Mouse (Mus musculus): ENCODE measurements around the gene Gm10803. TPM values are rescaled to one million over a fixed set of nuclear protein-coding genes. Genes with fewer than 3 reads are reported as not detected.
"Not testable (repeated sequence)": the region's sequence is repeated elsewhere in the genome, so short reads cannot be mapped to it uniquely, and the experiment has no call there.

Gene Gm10803
- polyA plus RNA-seq (2012; rRNA removed) = not detected in 2 replicates

GRCm38 (mm10) chr2:93560268-93560667 lies at the start of gene Gm10803:
Gene Gm10803, plus strand, starts transcription at chr2:93560568.
- not testable (repeated sequence) for H3K27me3 ChIP-seq (ENCODE audit: control insufficient read depth, insufficient read depth, low read length); H3K36me3 ChIP-seq (ENCODE audit: control insufficient read depth, insufficient read depth, low read length); DNase-seq; H3K27ac ChIP-seq (ENCODE audit: control insufficient read depth, insufficient read depth, low read length); H3K4me1 ChIP-seq (replicated peaks; ENCODE audit: control insufficient read depth, insufficient read depth, low read length); H3K4me3 ChIP-seq (ENCODE audit: control insufficient read depth, insufficient read depth, low read length)
- 96% methylated on average over 2 of the region's 2 CpGs for WGBS

- Histone ChIP-seq H3K36me3 (ENCODE audit: control insufficient read depth, insufficient read depth, low read length) (no peaks in the 10 kb centered on the region), H3K4me1 (replicated peaks; ENCODE audit: control insufficient read depth, insufficient read depth, low read length) (no peaks in the 10 kb centered on the region), H3K4me3 (ENCODE audit: control insufficient read depth, insufficient read depth, low read length) (no peak overlapping the region), H3K27ac (ENCODE audit: control insufficient read depth, insufficient read depth, low read length) (no peak overlapping the region), H3K27me3 (ENCODE audit: control insufficient read depth, insufficient read depth, low read length) (no peaks in the 10 kb centered on the region)
- WGBS = 93% methylated on average over 1 of the region's 1 CpGs
- TF ChIP-seq POLR2A (IDR thresholded peaks at IDR 0.05; ENCODE audit: control insufficient read depth, extremely low read depth, insufficient read depth, low read length, poor library complexity) = no peak
- no peak for TF ChIP-seq CTCF (IDR thresholded peaks at IDR 0.05; ENCODE audit: borderline replicate concordance, control insufficient read depth, extremely low read depth, insufficient read depth, low read length, poor library complexity)
- DNase-seq = no peak
Observed at GRCm38 (mm10) chr2:93510839-93511238, 49.5 kb upstream of the Gm10803 start.

GRCm38 (mm10) chr2:93512130-93512529 lies 48.2 kb upstream of the Gm10803 start:
- TF ChIP-seq CTCF (IDR thresholded peaks at IDR 0.05; ENCODE audit: borderline replicate concordance, control insufficient read depth, extremely low read depth, insufficient read depth, low read length, poor library complexity) (no peak), POLR2A (IDR thresholded peaks at IDR 0.05; ENCODE audit: control insufficient read depth, extremely low read depth, insufficient read depth, low read length, poor library complexity) (no peak)
- Histone ChIP-seq H3K27ac (ENCODE audit: control insufficient read depth, insufficient read depth, low read length) (no peak overlapping the region), H3K4me3 (ENCODE audit: control insufficient read depth, insufficient read depth, low read length) (no peak overlapping the region), H3K27me3 (ENCODE audit: control insufficient read depth, insufficient read depth, low read length) (no peaks in the 10 kb centered on the region), H3K4me1 (replicated peaks; ENCODE audit: control insufficient read depth, insufficient read depth, low read length) (no peaks in the 10 kb centered on the region), H3K36me3 (ENCODE audit: control insufficient read depth, insufficient read depth, low read length) (no peaks in the 10 kb centered on the region)
- 82% methylated on average over 7 of the region's 7 CpGs for WGBS
- no peak for DNase-seq

GRCm38 (mm10) chr2:93515246-93515645 lies 45.1 kb upstream of the Gm10803 start:
- Histone ChIP-seq H3K27me3 (ENCODE audit: control insufficient read depth, insufficient read depth, low read length) (no peaks in the 10 kb centered on the region), H3K4me1 (replicated peaks; ENCODE audit: control insufficient read depth, insufficient read depth, low read length) (no peaks in the 10 kb centered on the region), H3K4me3 (ENCODE audit: control insufficient read depth, insufficient read depth, low read length) (no peak overlapping the region), H3K36me3 (ENCODE audit: control insufficient read depth, insufficient read depth, low read length) (no peaks in the 10 kb centered on the region), H3K27ac (ENCODE audit: control insufficient read depth, insufficient read depth, low read length) (no peak overlapping the region)
- TF ChIP-seq CTCF (IDR thresholded peaks at IDR 0.05; ENCODE audit: borderline replicate concordance, control insufficient read depth, extremely low read depth, insufficient read depth, low read length, poor library complexity) (no peak), POLR2A (IDR thresholded peaks at IDR 0.05; ENCODE audit: control insufficient read depth, extremely low read depth, insufficient read depth, low read length, poor library complexity) (no peak)
- WGBS = 93% methylated on average over 4 of the region's 4 CpGs
- no peak for DNase-seq

GRCm38 (mm10) chr2:93521042-93521441 lies 39.3 kb upstream of the Gm10803 start:
- 86% methylated on average over 4 of the region's 4 CpGs for WGBS
- no peak for DNase-seq
- no peaks in the 10 kb centered on the region for H3K4me1 ChIP-seq (replicated peaks; ENCODE audit: control insufficient read depth, insufficient read depth, low read length)
- TF ChIP-seq POLR2A (IDR thresholded peaks at IDR 0.05; ENCODE audit: control insufficient read depth, extremely low read depth, insufficient read depth, low read length, poor library complexity) (no peak), CTCF (IDR thresholded peaks at IDR 0.05; ENCODE audit: borderline replicate concordance, control insufficient read depth, extremely low read depth, insufficient read depth, low read length, poor library complexity) (no peak)
- H3K4me3 ChIP-seq (ENCODE audit: control insufficient read depth, insufficient read depth, low read length) = no peak overlapping the region
- H3K27ac ChIP-seq (ENCODE audit: control insufficient read depth, insufficient read depth, low read length) = no peak overlapping the region
- H3K36me3 ChIP-seq (ENCODE audit: control insufficient read depth, insufficient read depth, low read length) = no peaks in the 10 kb centered on the region
- no peaks in the 10 kb centered on the region for H3K27me3 ChIP-seq (ENCODE audit: control insufficient read depth, insufficient read depth, low read length)

- Histone ChIP-seq H3K27ac (ENCODE audit: control insufficient read depth, insufficient read depth, low read length) (no peak overlapping the region), H3K36me3 (ENCODE audit: control insufficient read depth, insufficient read depth, low read length) (no peaks in the 10 kb centered on the region), H3K4me1 (replicated peaks; ENCODE audit: control insufficient read depth, insufficient read depth, low read length) (no peaks in the 10 kb centered on the region), H3K27me3 (ENCODE audit: control insufficient read depth, insufficient read depth, low read length) (no peaks in the 10 kb centered on the region), H3K4me3 (ENCODE audit: control insufficient read depth, insufficient read depth, low read length) (no peak overlapping the region)
- DNase-seq = no peak
- WGBS = 88% methylated on average over 6 of the region's 6 CpGs
- TF ChIP-seq CTCF (IDR thresholded peaks at IDR 0.05; ENCODE audit: borderline replicate concordance, control insufficient read depth, extremely low read depth, insufficient read depth, low read length, poor library complexity) (no peak), POLR2A (IDR thresholded peaks at IDR 0.05; ENCODE audit: control insufficient read depth, extremely low read depth, insufficient read depth, low read length, poor library complexity) (no peak)
Observed at GRCm38 (mm10) chr2:93521571-93521970, 38.8 kb upstream of the Gm10803 start.

- Histone ChIP-seq H3K36me3 (ENCODE audit: control insufficient read depth, insufficient read depth, low read length) (no peaks in the 10 kb centered on the region), H3K27me3 (ENCODE audit: control insufficient read depth, insufficient read depth, low read length) (no peaks in the 10 kb centered on the region), H3K27ac (ENCODE audit: control insufficient read depth, insufficient read depth, low read length) (no peak overlapping the region), H3K4me1 (replicated peaks; ENCODE audit: control insufficient read depth, insufficient read depth, low read length) (no peaks in the 10 kb centered on the region), H3K4me3 (ENCODE audit: control insufficient read depth, insufficient read depth, low read length) (no peak overlapping the region)
- DNase-seq = no peak
- TF ChIP-seq CTCF (IDR thresholded peaks at IDR 0.05; ENCODE audit: borderline replicate concordance, control insufficient read depth, extremely low read depth, insufficient read depth, low read length, poor library complexity) (no peak), POLR2A (IDR thresholded peaks at IDR 0.05; ENCODE audit: control insufficient read depth, extremely low read depth, insufficient read depth, low read length, poor library complexity) (no peak)
- WGBS = 91% methylated on average over 16 of the region's 16 CpGs
Observed at GRCm38 (mm10) chr2:93522005-93522404, 38.4 kb upstream of the Gm10803 start.

Data from thymus, adult 2 months (tissue).